Mouse (Mus musculus) lung, postnatal 0 days (tissue): ENCODE results near the gene Sgsm3. TPM values are rescaled to one million over a fixed set of nuclear protein-coding genes. Genes with fewer than 3 reads are reported as not detected.

Experiments used
- ATAC-seq: fragments of 200-750 bp; cut with Nextera tagmentation; 2 replicates; pipeline ENCODE4 v1.8.0; 2017; ENCODE audit warnings: moderate library complexity
- DNase-seq: peaks from one replicate; pipeline ENCODE4 v3.0.0-alpha.2; 2016; ENCODE audit warnings: low spot score
- H3K27ac ChIP-seq: fragments of 300-500 bp; sonication (generic); 2 replicates; pipeline ENCODE4 v1.5.1; 2014; ENCODE audit warnings: antibody characterized with exemption, mild to moderate bottlenecking, low read length, mixed read lengths
- H3K27me3 ChIP-seq: fragments of 300-500 bp; sonication (generic); replicated peaks from 2 replicates; pipeline ENCODE4 v1.6.1; 2014; ENCODE audit warnings: low read length, mixed read lengths; ENCODE audit not compliant: insufficient read depth
- H3K36me3 ChIP-seq: fragments of 300-500 bp; sonication (generic); 2 replicates; pipeline ENCODE4 v1.6.1; 2014; ENCODE audit warnings: low read length, mixed read lengths; ENCODE audit not compliant: insufficient read depth
- H3K4me1 ChIP-seq: fragments of 300-500 bp; sonication (generic); 2 replicates; pipeline ENCODE4 v1.6.1; 2014; ENCODE audit warnings: antibody characterized with exemption, low read depth, low read length, mixed read lengths; ENCODE audit not compliant: insufficient read depth
- H3K4me2 ChIP-seq: fragments of 300-500 bp; sonication (generic); replicated peaks from 2 replicates; pipeline ENCODE4 v1.6.1; 2014; ENCODE audit warnings: low read depth, mild to moderate bottlenecking, low read length, moderate library complexity, mixed read lengths
- H3K4me3 ChIP-seq: fragments of 300-500 bp; sonication (generic); 2 replicates; pipeline ENCODE4 v1.5.1; 2014; ENCODE audit warnings: low read depth, low read length
- H3K9ac ChIP-seq: fragments of 300-500 bp; sonication (generic); replicated peaks from 2 replicates; pipeline ENCODE4 v1.6.1; 2014; ENCODE audit warnings: low read depth, mild to moderate bottlenecking
- H3K9me3 ChIP-seq: fragments of 300-500 bp; sonication (generic); 2 replicates; pipeline ENCODE4 v1.6.1; 2016; ENCODE audit warnings: low read length, mixed read lengths
- CTCF ChIP-seq: IDR thresholded peaks from 2 replicates; pipeline ENCODE4 v1.5.1; 2016; ENCODE audit warnings: antibody characterized with exemption, mild to moderate bottlenecking
- EP300 ChIP-seq: IDR thresholded peaks from 2 replicates; pipeline ENCODE4 v1.6.1; 2016; ENCODE audit warnings: antibody characterized with exemption, mild to moderate bottlenecking, control low read depth
- WGBS: fragments of 180-500 bp; shearing (Covaris S2); extraction: QIAGEN DNeasy Blood & Tissue Kit; methylation state at CpG from one replicate; pipeline ENCODE4 v1.1.7; 2014; 5-methylcytosine and 5-hydroxymethylcytosine counted together
- polyA plus RNA-seq: library from polyadenylated mRNA; unstranded; fragments of >200 nt; fragmentation: Nextera tagmentation; extraction: Ambion mirVana; gene quantifications from 2 replicates; pipeline ENCODE4 v1.2.1, GENCODE M21; 2015

The Sgsm3 gene
- polyA plus RNA-seq, 1 experiment from 2014 or later = 38.5 TPM

DNA sequence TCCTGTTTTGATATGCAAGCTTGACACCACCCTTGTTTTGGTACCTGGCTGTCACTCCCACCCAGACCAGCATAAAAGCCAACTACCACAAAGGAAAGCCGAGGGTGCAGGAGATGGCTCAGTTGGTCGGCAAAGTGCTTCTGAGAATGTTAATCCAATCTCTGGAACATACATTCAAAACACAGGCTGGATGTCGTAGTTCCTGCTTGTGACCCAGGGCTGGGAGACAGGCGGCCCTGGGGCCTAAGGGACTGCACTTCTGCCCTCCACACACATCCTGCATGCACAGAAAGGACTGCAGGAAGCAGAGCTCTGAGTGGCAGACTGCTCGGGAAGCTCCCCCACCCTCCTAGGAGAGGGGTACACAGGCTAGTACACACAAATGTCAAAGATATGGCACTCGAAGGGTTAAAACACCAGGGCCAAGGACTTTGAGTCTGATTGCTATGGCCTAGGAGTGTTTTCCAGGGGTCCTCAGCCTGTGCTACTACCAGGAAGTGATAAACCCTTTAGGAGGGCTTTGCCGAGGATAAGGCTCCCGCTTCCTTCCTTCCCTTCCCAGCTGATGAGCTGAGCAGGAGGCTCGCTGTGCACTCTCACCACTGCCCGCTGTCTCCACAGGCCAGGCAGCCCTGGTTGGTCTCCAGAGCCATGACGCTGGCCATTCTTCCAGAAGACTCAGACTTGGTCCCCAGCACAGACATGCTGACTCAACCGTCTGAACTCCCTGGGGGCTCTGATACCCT is 58.0 kb downstream of the Sgsm3 start:
- Histone ChIP-seq H3K27me3 (no peaks in the 10 kb centered on the region), H3K9me3 (no peaks in the 10 kb centered on the region), H3K9ac (no peak overlapping the region), H3K36me3 (no peaks in the 10 kb centered on the region), H3K4me1 (peaks cover 23% of the 10 kb centered on the region; the same call in 1 of the 2 replicates), H3K4me2 (no peak overlapping the region), H3K4me3 (no peak overlapping the region), H3K27ac (no peak overlapping the region)
- TF ChIP-seq CTCF (no peak), EP300 (no peak)
- ATAC-seq (peak; percentile 34; the same call in 1 of the 2 replicates), DNase-seq (no peak)
- 61% methylated on average over 12 of the region's 12 CpGs for WGBS

DNA sequence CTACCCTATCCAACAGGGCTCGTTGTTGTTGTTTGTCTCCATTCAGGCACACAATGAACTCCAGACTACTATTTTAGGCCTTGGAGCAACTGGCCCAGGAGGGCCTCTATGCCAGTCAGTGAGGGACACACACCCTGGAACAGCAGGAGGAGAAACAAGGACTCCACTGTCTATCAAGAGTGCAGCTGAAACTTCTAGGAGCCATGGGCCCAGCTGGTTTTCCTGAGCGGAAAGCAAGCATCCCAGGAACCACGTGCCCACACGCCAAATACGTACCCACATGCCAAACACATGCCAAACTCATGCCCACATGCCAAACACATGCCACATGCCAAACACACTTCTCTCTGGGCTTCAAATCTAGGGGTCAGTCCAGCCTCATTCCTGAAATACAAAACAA is 60.9 kb downstream of the Sgsm3 start:
- peaks cover 23% of the 10 kb centered on the region; the same call in 1 of the 2 replicates for H3K4me1 ChIP-seq
- no peaks in the 10 kb centered on the region for H3K27me3 ChIP-seq
- H3K9ac ChIP-seq = no peak overlapping the region
- ATAC-seq (no peak), DNase-seq (no peak)
- H3K4me2 ChIP-seq = no peak overlapping the region
- no peaks in the 10 kb centered on the region for H3K9me3 ChIP-seq
- H3K36me3 ChIP-seq = no peaks in the 10 kb centered on the region
- 86% methylated on average over 5 of the region's 5 CpGs for WGBS
- TF ChIP-seq CTCF (no peak), EP300 (no peak)
- H3K4me3 ChIP-seq = no peak overlapping the region
- H3K27ac ChIP-seq = no peak overlapping the region

DNA sequence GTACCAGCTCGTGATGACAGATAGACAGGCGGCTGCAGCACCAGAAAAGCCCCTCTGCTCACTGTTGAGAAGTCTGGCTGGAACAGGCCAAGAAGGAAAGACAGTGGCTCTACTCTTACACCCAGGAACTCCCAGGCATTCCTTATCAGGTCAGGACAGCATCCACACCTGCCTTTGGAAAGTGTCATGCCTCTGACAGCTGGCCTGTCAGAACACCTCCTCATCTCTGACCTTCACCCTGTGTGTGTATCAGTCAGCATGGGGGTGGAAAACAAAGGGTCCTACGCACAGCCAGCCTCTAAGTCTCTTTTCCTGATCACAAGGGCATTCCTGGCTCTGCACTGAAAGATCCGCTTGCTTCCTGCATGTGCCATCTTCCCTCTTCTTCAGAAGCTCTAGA is 64.2 kb downstream of the Sgsm3 start:
- TF ChIP-seq EP300 = no peak
- no peak for TF ChIP-seq CTCF
- 77% methylated on average over 4 of the region's 4 CpGs for WGBS
- ATAC-seq = no peak

GRCm38 (mm10) chr15:81042276-81042931 is 64.8 kb downstream of the Sgsm3 start:
- H3K9ac ChIP-seq = no peak overlapping the region
- ATAC-seq = 0 out of 2 replicates have a peak, but pooled peaks have one; percentile 35
- DNase-seq = no peak

More for the DNA sequence above, 64.2 kb downstream of the Sgsm3 start:
- H3K36me3 ChIP-seq = no peaks in the 10 kb centered on the region
- H3K4me3 ChIP-seq = no peak overlapping the region
- no peaks in the 10 kb centered on the region for H3K4me1 ChIP-seq
- H3K4me2 ChIP-seq = no peak overlapping the region
- H3K27me3 ChIP-seq = no peaks in the 10 kb centered on the region
- DNase-seq = no peak
- no peaks in the 10 kb centered on the region for H3K9me3 ChIP-seq
- H3K27ac ChIP-seq = no peak overlapping the region
- H3K9ac ChIP-seq = no peak overlapping the region

DNA sequence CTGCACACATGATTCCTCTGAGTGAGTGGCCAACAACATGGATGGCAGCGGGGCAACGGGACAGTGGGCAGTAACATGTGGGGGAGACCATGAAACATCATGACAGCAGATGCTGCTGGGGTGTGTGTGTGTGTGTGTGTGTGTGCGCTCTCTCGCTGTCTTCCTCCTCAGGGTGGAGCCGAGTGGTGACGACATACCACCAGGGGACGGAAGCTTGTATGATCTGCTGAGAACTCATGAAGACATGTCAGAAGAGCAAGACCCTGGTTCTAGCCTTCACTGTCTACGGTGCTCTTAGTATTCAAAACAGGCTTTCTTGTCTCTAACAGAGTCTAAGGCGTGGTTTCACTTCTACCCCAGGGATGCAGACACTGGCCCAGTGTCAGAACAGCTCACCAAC is 66.9 kb downstream of the Sgsm3 start:
- peak overlapping the region; percentile 3; the same call in 1 of the 2 replicates for H3K4me3 ChIP-seq

More at GRCm38 (mm10) chr15:81042276-81042931, 64.8 kb downstream of the Sgsm3 start:
- no peaks in the 10 kb centered on the region for H3K27me3 ChIP-seq
- WGBS = 67% methylated on average over 13 of the region's 13 CpGs
- no peak overlapping the region for H3K4me3 ChIP-seq
- H3K27ac ChIP-seq = no peak overlapping the region
- no peak overlapping the region for H3K4me2 ChIP-seq
- no peaks in the 10 kb centered on the region for H3K4me1 ChIP-seq
- no peaks in the 10 kb centered on the region for H3K36me3 ChIP-seq
- H3K9me3 ChIP-seq = no peaks in the 10 kb centered on the region
- TF ChIP-seq EP300 (no peak), CTCF (peak; percentile 60)

GRCm38 (mm10) chr15:81045336-81045735 is 67.8 kb downstream of the Sgsm3 start:
- Histone ChIP-seq H3K9ac (no peak overlapping the region), H3K27ac (peak overlapping the region; percentile 47; the same call in 1 of the 2 replicates), H3K36me3 (no peaks in the 10 kb centered on the region), H3K9me3 (no peaks in the 10 kb centered on the region), H3K4me3 (0 out of 2 replicates have a peak overlapping the region, but pooled peaks have one; percentile 3), H3K27me3 (no peaks in the 10 kb centered on the region), H3K4me1 (no peaks in the 10 kb centered on the region), H3K4me2 (no peak overlapping the region)
- 83% methylated on average over 4 of the region's 4 CpGs for WGBS
- DNase-seq (peak; percentile 41), ATAC-seq (peak; percentile 21; the same call in 1 of the 2 replicates)
- TF ChIP-seq CTCF (no peak), EP300 (no peak)

More for the DNA sequence above, 66.9 kb downstream of the Sgsm3 start:
- 84% methylated on average over 9 of the region's 9 CpGs for WGBS
- no peak for ATAC-seq
- peak overlapping the region; percentile 47; the same call in 1 of the 2 replicates for H3K27ac ChIP-seq
- TF ChIP-seq EP300 (no peak), CTCF (no peak)
- H3K27me3 ChIP-seq = no peaks in the 10 kb centered on the region
- H3K36me3 ChIP-seq = no peaks in the 10 kb centered on the region
- no peaks in the 10 kb centered on the region for H3K4me1 ChIP-seq
- no peaks in the 10 kb centered on the region for H3K9me3 ChIP-seq
- H3K9ac ChIP-seq = no peak overlapping the region
- H3K4me2 ChIP-seq = no peak overlapping the region
- DNase-seq = no peak
